Mouse (Mus musculus) heart, postnatal 0 days (tissue): ENCODE results near the gene Abhd12b. TPM values are rescaled to one million over a fixed set of nuclear protein-coding genes. Genes with fewer than 3 reads are reported as not detected.

Source experiments
- ATAC-seq: fragments of 200-750 bp; cut with Nextera tagmentation; 2 replicates; pipeline ENCODE4 v1.8.0; 2017; ENCODE audit warnings: low read depth, moderate number of reproducible peaks, moderate library complexity; ENCODE audit not compliant: insufficient read depth
- DNase-seq: peaks from one replicate; pipeline ENCODE4 v3.0.0-alpha.2; 2016; ENCODE audit warnings: low spot score
- H3K27ac ChIP-seq: fragments of 300-500 bp; sonication (generic); 2 replicates; pipeline ENCODE4 v1.5.1; 2014; ENCODE audit warnings: low read depth, mild to moderate bottlenecking
- H3K27me3 ChIP-seq: fragments of 300-500 bp; sonication (generic); 2 replicates; pipeline ENCODE4 v1.6.1; 2014; ENCODE audit warnings: low read length, mixed read lengths; ENCODE audit not compliant: control insufficient read depth, insufficient read depth
- H3K36me3 ChIP-seq: fragments of 300-500 bp; sonication (generic); replicated peaks from 2 replicates; pipeline ENCODE4 v1.6.1; 2014; ENCODE audit warnings: low read length, mixed read lengths; ENCODE audit not compliant: control insufficient read depth, insufficient read depth
- H3K4me1 ChIP-seq: fragments of 300-500 bp; sonication (generic); 2 replicates; pipeline ENCODE4 v1.6.1; 2014; ENCODE audit warnings: antibody characterized with exemption; ENCODE audit not compliant: control insufficient read depth, insufficient read depth
- H3K4me2 ChIP-seq: fragments of 300-500 bp; sonication (generic); 2 replicates; pipeline ENCODE4 v1.6.1; 2014; ENCODE audit warnings: low read depth, mild to moderate bottlenecking, low read length, moderate library complexity
- H3K4me3 ChIP-seq: fragments of 300-500 bp; sonication (generic); 2 replicates; pipeline ENCODE4 v1.5.1; 2014; ENCODE audit warnings: low read depth, low read length
- H3K9ac ChIP-seq: fragments of 300-500 bp; sonication (generic); replicated peaks from 2 replicates; pipeline ENCODE4 v1.6.1; 2014; ENCODE audit warnings: low read depth, low read length, mixed read lengths
- H3K9me3 ChIP-seq: fragments of 300-500 bp; sonication (generic); replicated peaks from 2 replicates; pipeline ENCODE4 v1.6.1; 2016; ENCODE audit warnings: low read length; ENCODE audit not compliant: control insufficient read depth
- CTCF ChIP-seq: IDR thresholded peaks from 2 replicates; pipeline ENCODE4 v1.5.1; 2016; ENCODE audit warnings: antibody characterized with exemption, control low read depth, low read depth
- EP300 ChIP-seq: IDR thresholded peaks from 2 replicates; pipeline ENCODE4 v1.6.1; 2016; ENCODE audit warnings: antibody characterized with exemption, low read depth
- WGBS: fragments of 180-500 bp; shearing (Covaris S2); extraction: QIAGEN DNeasy Blood & Tissue Kit; methylation state at CpG from one replicate; pipeline ENCODE4 v1.1.7; 2014; 5-methylcytosine and 5-hydroxymethylcytosine counted together
- polyA plus RNA-seq: library from polyadenylated mRNA; unstranded; fragments of >200 nt; fragmentation: Nextera tagmentation; extraction: Ambion mirVana; gene quantifications from 2 replicates; pipeline ENCODE4 v1.2.1, GENCODE M21; 2015
- total RNA-seq: library from RNA; depleted of rRNA; stranded (reverse); fragments of >200 nt; gene quantifications from 2 replicates; pipeline ENCODE4 v1.2.3, GENCODE M21; 2014; ENCODE audit warnings: low replicate concordance; rRNA removed

The Abhd12b gene
- not detected in 2 replicates for total RNA-seq
- not detected in 2 replicates for polyA plus RNA-seq

GRCm38 (mm10) chr12:70153842-70154241, at the start of gene Abhd12b:
Abhd12b (plus strand) TSS chr12:70154142.
- H3K4me2 ChIP-seq = no peak within 1 kb of the TSS

DNA sequence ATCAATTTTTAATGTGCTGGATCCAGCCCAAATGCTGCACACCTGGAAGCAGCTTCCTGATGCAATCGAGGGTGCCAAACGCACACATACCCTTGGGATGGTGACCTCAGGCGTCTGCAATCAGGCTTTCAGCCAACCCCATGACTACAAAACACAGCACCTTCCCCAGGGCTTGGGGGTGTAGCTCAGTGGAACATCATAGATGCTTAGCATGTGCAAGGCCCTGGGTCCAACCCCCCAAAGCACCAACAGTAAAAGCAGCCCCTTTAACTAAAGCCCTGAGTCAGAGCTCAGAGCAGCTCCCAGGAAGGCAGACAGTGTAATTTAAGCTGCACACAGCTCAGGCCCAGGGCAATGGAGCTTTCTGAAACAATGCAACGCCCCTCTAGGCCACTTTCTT, 49.7 kb upstream of the Abhd12b start:
- H3K4me2 ChIP-seq = no peak overlapping the region
- ATAC-seq (no peak), DNase-seq (no peak)
- 25% methylated on average over 4 of the region's 4 CpGs for WGBS
- TF ChIP-seq CTCF (no peak), EP300 (no peak)
- H3K27ac ChIP-seq = no peak overlapping the region
- H3K9me3 ChIP-seq = no peaks in the 10 kb centered on the region
- peaks cover 20% of the 10 kb centered on the region; the same call in 1 of the 2 replicates for H3K4me1 ChIP-seq
- no peaks in the 10 kb centered on the region for H3K27me3 ChIP-seq
- peaks cover 8% of the 10 kb centered on the region; the same call in 1 of the 2 replicates for H3K36me3 ChIP-seq
- no peak overlapping the region for H3K9ac ChIP-seq
- no peak overlapping the region for H3K4me3 ChIP-seq

More at GRCm38 (mm10) chr12:70153842-70154241, at the start of gene Abhd12b:
- Histone ChIP-seq H3K4me1 (peaks cover 2% of the 10 kb centered on the region; the same call in 1 of the 2 replicates), H3K27ac (no peak within 1 kb of the TSS), H3K9ac (no peak within 1 kb of the TSS), H3K27me3 (no peaks in the 10 kb centered on the region), H3K36me3 (no peaks in the 10 kb centered on the region), H3K4me3 (no peak within 1 kb of the TSS), H3K9me3 (no peaks in the 10 kb centered on the region)
- DNase-seq = no peak
- 48% methylated on average over 3 of the region's 3 CpGs for WGBS
- TF ChIP-seq CTCF (no peak), EP300 (no peak)
- no peak for ATAC-seq

GRCm38 (mm10) chr12:70104776-70105420, 49.0 kb upstream of the Abhd12b start:
- no peak for ATAC-seq
- H3K36me3 ChIP-seq = peaks cover 8% of the 10 kb centered on the region; the same call in 1 of the 2 replicates
- no peak overlapping the region for H3K27ac ChIP-seq
- no peak overlapping the region for H3K9ac ChIP-seq
- no peak overlapping the region for H3K4me2 ChIP-seq
- H3K27me3 ChIP-seq = no peaks in the 10 kb centered on the region
- WGBS = 56% methylated on average over 5 of the region's 5 CpGs
- DNase-seq = no peak
- peaks cover 20% of the 10 kb centered on the region; the same call in 1 of the 2 replicates for H3K4me1 ChIP-seq
- H3K9me3 ChIP-seq = no peaks in the 10 kb centered on the region
- H3K4me3 ChIP-seq = no peak overlapping the region
- no peak for TF ChIP-seq CTCF
- no peak for TF ChIP-seq EP300

GRCm38 (mm10) chr12:70105885-70106284, 48.1 kb upstream of the Abhd12b start:
- H3K36me3 ChIP-seq = peaks cover 8% of the 10 kb centered on the region; the same call in 1 of the 2 replicates
- H3K4me1 ChIP-seq = peaks cover 24% of the 10 kb centered on the region; the same call in 1 of the 2 replicates
- ATAC-seq = no peak
- no peak for DNase-seq
- H3K27ac ChIP-seq = no peak overlapping the region
- no peak overlapping the region for H3K4me2 ChIP-seq
- H3K9me3 ChIP-seq = no peaks in the 10 kb centered on the region
- H3K4me3 ChIP-seq = no peak overlapping the region
- no peaks in the 10 kb centered on the region for H3K27me3 ChIP-seq
- H3K9ac ChIP-seq = no peak overlapping the region
- WGBS = 32% methylated on average over 6 of the region's 6 CpGs
- no peak for TF ChIP-seq EP300
- TF ChIP-seq CTCF = no peak

DNA sequence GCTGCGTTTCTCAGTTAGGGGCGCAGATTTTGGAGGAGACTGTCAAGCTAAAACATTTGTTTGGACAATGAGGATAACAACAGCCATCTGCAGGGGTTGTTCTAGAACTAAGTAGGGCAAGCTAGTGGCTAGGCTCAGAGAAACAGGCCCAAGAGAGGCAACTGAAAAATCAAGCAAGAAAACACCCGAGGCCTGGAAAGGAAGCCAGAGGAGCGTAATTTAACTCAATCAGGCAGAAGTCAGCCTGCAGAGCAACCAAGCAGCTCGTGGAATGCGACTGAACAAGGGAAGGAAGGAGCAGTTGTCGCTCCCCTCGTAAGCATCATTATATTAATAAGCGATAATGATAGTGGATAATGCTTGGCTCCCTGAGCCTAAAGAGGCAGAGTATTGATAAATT, 47.4 kb upstream of the Abhd12b start:
- Histone ChIP-seq H3K9me3 (no peaks in the 10 kb centered on the region), H3K4me2 (no peak overlapping the region), H3K4me1 (peaks cover 24% of the 10 kb centered on the region; the same call in 1 of the 2 replicates), H3K4me3 (no peak overlapping the region), H3K36me3 (peaks cover 6% of the 10 kb centered on the region; the same call in 1 of the 2 replicates), H3K9ac (no peak overlapping the region), H3K27ac (no peak overlapping the region), H3K27me3 (no peaks in the 10 kb centered on the region)
- DNase-seq (no peak), ATAC-seq (no peak)
- TF ChIP-seq CTCF (no peak), EP300 (no peak)
- WGBS = 72% methylated on average over 9 of the region's 9 CpGs

GRCm38 (mm10) chr12:70108104-70108503, 45.8 kb upstream of the Abhd12b start:
- 78% methylated on average over 2 of the region's 2 CpGs for WGBS
- peaks cover 24% of the 10 kb centered on the region; the same call in 1 of the 2 replicates for H3K4me1 ChIP-seq
- no peak overlapping the region for H3K27ac ChIP-seq

More at GRCm38 (mm10) chr12:70108104-70108503, 45.8 kb upstream of the Abhd12b start:
- ATAC-seq = no peak
- Histone ChIP-seq H3K4me3 (no peak overlapping the region), H3K4me2 (no peak overlapping the region), H3K9ac (no peak overlapping the region), H3K9me3 (no peaks in the 10 kb centered on the region), H3K36me3 (no peaks in the 10 kb centered on the region), H3K27me3 (no peaks in the 10 kb centered on the region)
- TF ChIP-seq EP300 (no peak), CTCF (no peak)
- no peak for DNase-seq
